Mouse (Mus musculus) midbrain, embryonic 10.5 days (tissue): ENCODE data around the gene Baiap2l2. TPM values are rescaled to one million over a fixed set of nuclear protein-coding genes. Genes with fewer than 3 reads are reported as not detected.

Experiments
- DNase-seq: peaks from one replicate; pipeline ENCODE4 v3.0.0-alpha.2; 2017; ENCODE audit warnings: low spot score
- H3K27ac ChIP-seq: fragments of 300-500 bp; sonication (generic); replicated peaks from 2 replicates; pipeline ENCODE4 v1.5.1; 2016; ENCODE audit warnings: mild to moderate bottlenecking
- H3K27me3 ChIP-seq: fragments of 300-500 bp; sonication (generic); 2 replicates; pipeline ENCODE4 v1.6.1; 2016; ENCODE audit warnings: low read depth, mild to moderate bottlenecking; ENCODE audit not compliant: poor library complexity, severe bottlenecking
- H3K36me3 ChIP-seq: fragments of 300-500 bp; sonication (generic); 2 replicates; pipeline ENCODE4 v1.6.1; 2016; ENCODE audit warnings: mild to moderate bottlenecking, moderate library complexity
- H3K4me1 ChIP-seq: fragments of 300-500 bp; sonication (generic); 2 replicates; pipeline ENCODE4 v1.6.1; 2016
- H3K4me3 ChIP-seq: fragments of 300-500 bp; sonication (generic); 2 replicates; pipeline ENCODE4 v1.5.1; 2016; ENCODE audit warnings: mild to moderate bottlenecking, moderate library complexity
- H3K9me3 ChIP-seq: fragments of 300-500 bp; sonication (generic); replicated peaks from 2 replicates; pipeline ENCODE4 v1.6.1; 2016; ENCODE audit warnings: mild to moderate bottlenecking
- WGBS: fragments of 180-500 bp; shearing (Covaris S2); methylation state at CpG from one replicate; pipeline ENCODE4 v1.1.7; 2016; 5-methylcytosine and 5-hydroxymethylcytosine counted together
- polyA plus RNA-seq: library from polyadenylated mRNA; unstranded; fragments of >200 nt; fragmentation: Nextera tagmentation; extraction: Ambion mirVana; gene quantifications from 2 replicates; pipeline ENCODE4 v1.2.1, GENCODE M21; 2016

Baiap2l2 gene
- polyA plus RNA-seq, result 1.1 and 2.4 TPM in 2 replicates

GRCm38 (mm10) chr15:79285399-79285798 is at the start of gene Baiap2l2:
Gene Baiap2l2, minus strand, starts transcription at chr15:79285537.
- 72% methylated on average over 10 of the region's 10 CpGs for WGBS
- Histone ChIP-seq H3K4me3 (no peak within 1 kb of the TSS), H3K27ac (no peak within 1 kb of the TSS), H3K36me3 (peaks cover 30% of the 10 kb centered on the region), H3K4me1 (peaks cover 5% of the 10 kb centered on the region; the same call in 1 of the 2 replicates), H3K27me3 (no peaks in the 10 kb centered on the region), H3K9me3 (no peaks in the 10 kb centered on the region)
- DNase-seq, result no peak

GRCm38 (mm10) chr15:79333409-79333808 is 48.1 kb upstream of the Baiap2l2 start:
- DNase-seq, result no peak
- 80% methylated on average over 4 of the region's 4 CpGs for WGBS
- no peaks in the 10 kb centered on the region for H3K36me3 ChIP-seq

GRCm38 (mm10) chr15:79330521-79330920 is 45.2 kb upstream of the Baiap2l2 start:
- peaks cover 33% of the 10 kb centered on the region for H3K4me1 ChIP-seq
- no peaks in the 10 kb centered on the region for H3K9me3 ChIP-seq
- H3K27ac ChIP-seq, result no peak overlapping the region
- no peak for DNase-seq
- no peaks in the 10 kb centered on the region for H3K36me3 ChIP-seq
- no peaks in the 10 kb centered on the region for H3K27me3 ChIP-seq
- no peak overlapping the region for H3K4me3 ChIP-seq
- WGBS, result 72% methylated on average over 4 of the region's 4 CpGs

More at GRCm38 (mm10) chr15:79333409-79333808, 48.1 kb upstream of the Baiap2l2 start:
- Histone ChIP-seq H3K9me3 (no peaks in the 10 kb centered on the region), H3K4me1 (peaks cover 13% of the 10 kb centered on the region), H3K27ac (no peak overlapping the region), H3K4me3 (no peak overlapping the region), H3K27me3 (no peaks in the 10 kb centered on the region)

GRCm38 (mm10) chr15:79329979-79330363 is 44.6 kb upstream of the Baiap2l2 start:
- H3K9me3 ChIP-seq, result no peaks in the 10 kb centered on the region
- no peak for DNase-seq
- 88% methylated on average over 6 of the region's 6 CpGs for WGBS
- peaks cover 33% of the 10 kb centered on the region for H3K4me1 ChIP-seq
- no peaks in the 10 kb centered on the region for H3K27me3 ChIP-seq
- no peak overlapping the region for H3K4me3 ChIP-seq
- no peaks in the 10 kb centered on the region for H3K36me3 ChIP-seq
- H3K27ac ChIP-seq, result no peak overlapping the region

GRCm38 (mm10) chr15:79329346-79329978 is 44.1 kb upstream of the Baiap2l2 start:
- Histone ChIP-seq H3K4me1 (peaks cover 32% of the 10 kb centered on the region), H3K27me3 (no peaks in the 10 kb centered on the region)
- DNase-seq, result no peak

GRCm38 (mm10) chr15:79328939-79329275 is 43.6 kb upstream of the Baiap2l2 start:
- WGBS, result 92% methylated on average over 4 of the region's 4 CpGs
- Histone ChIP-seq H3K27me3 (no peaks in the 10 kb centered on the region), H3K27ac (no peak overlapping the region), H3K36me3 (no peaks in the 10 kb centered on the region), H3K9me3 (no peaks in the 10 kb centered on the region), H3K4me3 (peak overlapping the region; percentile 65; the same call in 1 of the 2 replicates), H3K4me1 (peaks cover 37% of the 10 kb centered on the region)
- DNase-seq, result no peak

More at GRCm38 (mm10) chr15:79329346-79329978, 44.1 kb upstream of the Baiap2l2 start:
- no peaks in the 10 kb centered on the region for H3K9me3 ChIP-seq
- H3K4me3 ChIP-seq, result no peak overlapping the region
- WGBS, result 91% methylated on average over 6 of the region's 6 CpGs
- no peak overlapping the region for H3K27ac ChIP-seq
- no peaks in the 10 kb centered on the region for H3K36me3 ChIP-seq

- H3K4me3 ChIP-seq, result peak within 1 kb of the TSS; percentile 65
- H3K9me3 ChIP-seq, result no peaks in the 10 kb centered on the region
- H3K4me1 ChIP-seq, result peaks cover 44% of the 10 kb centered on the region
- 7% methylated on average over 46 of the region's 46 CpGs for WGBS
- no peaks in the 10 kb centered on the region for H3K36me3 ChIP-seq
- no peaks in the 10 kb centered on the region for H3K27me3 ChIP-seq
- peak within 1 kb of the TSS; percentile 94 for H3K27ac ChIP-seq
- DNase-seq, result peak; percentile 100
Observed at GRCm38 (mm10) chr15:79328058-79328938, 43.0 kb upstream of the Baiap2l2 start, which contains the start of gene Pla2g6. Gene Pla2g6, minus strand, starts transcription at chr15:79328390.

- 10% methylated on average over 20 of the region's 20 CpGs for WGBS
- peaks cover 51% of the 10 kb centered on the region for H3K4me1 ChIP-seq
- H3K27me3 ChIP-seq, result no peaks in the 10 kb centered on the region
- H3K4me3 ChIP-seq, result peak overlapping the region; percentile 65
- no peaks in the 10 kb centered on the region for H3K9me3 ChIP-seq
- no peaks in the 10 kb centered on the region for H3K36me3 ChIP-seq
- peak; percentile 61 for DNase-seq
- peak overlapping the region; percentile 94 for H3K27ac ChIP-seq
Observed at GRCm38 (mm10) chr15:79326971-79327961, 41.9 kb upstream of the Baiap2l2 start.

GRCm38 (mm10) chr15:79326264-79326663 is 40.9 kb upstream of the Baiap2l2 start:
- peaks cover 51% of the 10 kb centered on the region for H3K4me1 ChIP-seq

GRCm38 (mm10) chr15:79325742-79326141 is 40.4 kb upstream of the Baiap2l2 start:
- WGBS, result 79% methylated on average over 3 of the region's 3 CpGs
- Histone ChIP-seq H3K27ac (0 out of 2 replicates have a peak overlapping the region, but pooled peaks have one; percentile 94), H3K9me3 (no peaks in the 10 kb centered on the region), H3K4me1 (peaks cover 51% of the 10 kb centered on the region), H3K4me3 (no peak overlapping the region), H3K27me3 (no peaks in the 10 kb centered on the region), H3K36me3 (no peaks in the 10 kb centered on the region)
- DNase-seq, result no peak

More at GRCm38 (mm10) chr15:79326264-79326663, 40.9 kb upstream of the Baiap2l2 start:
- Histone ChIP-seq H3K4me3 (peak overlapping the region; percentile 65; the same call in 1 of the 2 replicates), H3K27ac (peak overlapping the region; percentile 94; the same call in 1 of the 2 replicates), H3K27me3 (no peaks in the 10 kb centered on the region), H3K9me3 (no peaks in the 10 kb centered on the region), H3K36me3 (no peaks in the 10 kb centered on the region)
- 80% methylated on average over 4 of the region's 4 CpGs for WGBS
- no peak for DNase-seq

GRCm38 (mm10) chr15:79324373-79324772 is 39.0 kb upstream of the Baiap2l2 start:
- no peaks in the 10 kb centered on the region for H3K27me3 ChIP-seq

GRCm38 (mm10) chr15:79323791-79324155 is 38.4 kb upstream of the Baiap2l2 start:
- Histone ChIP-seq H3K9me3 (no peaks in the 10 kb centered on the region), H3K36me3 (no peaks in the 10 kb centered on the region), H3K4me1 (peaks cover 51% of the 10 kb centered on the region), H3K27me3 (no peaks in the 10 kb centered on the region), H3K4me3 (no peak overlapping the region), H3K27ac (peak overlapping the region; percentile 57; the same call in 1 of the 2 replicates)
- whole genome bisulfite sequencing, result 87% methylated on average over 4 of the region's 4 CpGs
- DNase-seq, result no peak

More at GRCm38 (mm10) chr15:79324373-79324772, 39.0 kb upstream of the Baiap2l2 start:
- Histone ChIP-seq H3K9me3 (no peaks in the 10 kb centered on the region), H3K4me1 (peaks cover 51% of the 10 kb centered on the region), H3K36me3 (no peaks in the 10 kb centered on the region), H3K27ac (peak overlapping the region; percentile 57), H3K4me3 (no peak overlapping the region)
- DNase-seq, result no peak
- 91% methylated on average over 3 of the region's 3 CpGs for WGBS
